Mouse (Mus musculus) embryonic facial prominence, embryonic 14.5 days (tissue): ENCODE results near the gene Tmem192. TPM values are rescaled to one million over a fixed set of nuclear protein-coding genes. Genes with fewer than 3 reads are reported as not detected.

Experiments
- ATAC-seq: fragments of 200-750 bp; cut with Nextera tagmentation; 2 replicates; pipeline ENCODE4 v1.8.0; 2017; ENCODE audit warnings: low read depth, moderate number of reproducible peaks, moderate TSS enrichment
- DNase-seq: peaks from one replicate; pipeline ENCODE4 v3.0.0-alpha.2; 2015; ENCODE audit warnings: low spot score
- H3K27ac ChIP-seq: fragments of 300-500 bp; sonication (generic); replicated peaks from 2 replicates; pipeline ENCODE4 v1.5.1; 2014; ENCODE audit warnings: low read depth, mild to moderate bottlenecking, low read length, moderate library complexity
- H3K27me3 ChIP-seq: fragments of 300-500 bp; sonication (generic); replicated peaks from 2 replicates; pipeline ENCODE4 v1.6.1; 2014; ENCODE audit warnings: low read length; ENCODE audit not compliant: control insufficient read depth, insufficient read depth
- H3K36me3 ChIP-seq: fragments of 300-500 bp; sonication (generic); 2 replicates; pipeline ENCODE4 v1.6.1; 2014; ENCODE audit warnings: low read length, mixed read lengths; ENCODE audit not compliant: control insufficient read depth, insufficient read depth
- H3K4me1 ChIP-seq: fragments of 300-500 bp; sonication (generic); 2 replicates; pipeline ENCODE4 v1.6.1; 2014; ENCODE audit warnings: antibody characterized with exemption, low read length; ENCODE audit not compliant: control insufficient read depth, insufficient read depth
- H3K4me2 ChIP-seq: fragments of 300-500 bp; sonication (generic); 2 replicates; pipeline ENCODE4 v1.6.1; 2014; ENCODE audit warnings: low read depth, mild to moderate bottlenecking, low read length, moderate library complexity, mixed read lengths
- H3K4me3 ChIP-seq: fragments of 300-500 bp; sonication (generic); 2 replicates; pipeline ENCODE4 v1.5.1; 2014; ENCODE audit warnings: low read depth, mild to moderate bottlenecking, low read length
- H3K9ac ChIP-seq: fragments of 300-500 bp; sonication (generic); 2 replicates; pipeline ENCODE4 v1.6.1; 2014; ENCODE audit warnings: low read depth, mild to moderate bottlenecking, low read length, moderate library complexity, mixed read lengths
- H3K9me3 ChIP-seq: fragments of 300-500 bp; sonication (generic); 2 replicates; pipeline ENCODE4 v1.6.1; 2016; ENCODE audit warnings: low read length; ENCODE audit not compliant: control insufficient read depth
- WGBS: fragments of 180-500 bp; shearing (Covaris S2); extraction: QIAGEN DNeasy Blood & Tissue Kit; methylation state at CpG from one replicate; pipeline ENCODE4 v1.1.7; 2014; 5-methylcytosine and 5-hydroxymethylcytosine counted together
- polyA plus RNA-seq: library from polyadenylated mRNA; unstranded; fragments of >200 nt; fragmentation: Nextera tagmentation; extraction: Ambion mirVana; gene quantifications from 2 replicates; pipeline ENCODE4 v1.2.1, GENCODE M21; 2014

The Tmem192 gene
- polyA plus RNA-seq, 1 experiment from 2014 or later = 23.2 TPM

DNA sequence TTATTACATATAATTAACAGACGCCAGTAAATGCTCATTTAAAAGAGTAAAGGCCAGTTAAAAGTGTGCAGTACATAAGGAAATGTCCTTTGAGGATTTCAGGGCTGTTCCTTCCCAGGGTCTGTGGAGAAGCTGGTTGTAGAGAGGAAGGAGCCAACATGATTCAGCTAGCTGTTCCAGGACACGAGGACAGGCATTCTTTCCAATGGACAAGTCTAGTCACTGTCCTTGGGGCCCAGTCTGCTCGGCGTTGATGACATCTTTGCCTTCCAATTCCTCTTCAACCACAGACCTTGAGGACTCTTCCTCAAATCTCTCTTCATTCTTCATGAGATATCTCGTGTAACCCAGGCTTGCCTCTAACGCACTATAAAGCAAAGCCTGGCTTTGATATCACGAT, 1.4 kb upstream of the Tmem192 start:
- WGBS = 77% methylated on average over 7 of the region's 7 CpGs
- DNase-seq (no peak), ATAC-seq (no peak)
- no peaks in the 10 kb centered on the region for H3K36me3 ChIP-seq
- H3K9ac ChIP-seq = no peak overlapping the region
- H3K4me1 ChIP-seq = no peaks in the 10 kb centered on the region
- no peaks in the 10 kb centered on the region for H3K9me3 ChIP-seq
- H3K4me3 ChIP-seq = no peak overlapping the region
- no peak overlapping the region for H3K4me2 ChIP-seq
- peaks cover 15% of the 10 kb centered on the region; the same call in 1 of the 2 replicates for H3K27me3 ChIP-seq
- H3K27ac ChIP-seq = no peak overlapping the region

GRCm38 (mm10) chr8:64946441-64946819, 555 bp upstream of the Tmem192 start:
- WGBS = 48% methylated on average over 8 of the region's 8 CpGs
- peaks cover 15% of the 10 kb centered on the region; the same call in 1 of the 2 replicates for H3K27me3 ChIP-seq
- no peak overlapping the region for H3K9ac ChIP-seq
- no peaks in the 10 kb centered on the region for H3K4me1 ChIP-seq
- H3K4me2 ChIP-seq = peak overlapping the region; percentile 63
- ATAC-seq = no peak
- no peak for DNase-seq
- H3K36me3 ChIP-seq = no peaks in the 10 kb centered on the region
- peak overlapping the region; percentile 88 for H3K4me3 ChIP-seq
- H3K9me3 ChIP-seq = no peaks in the 10 kb centered on the region
- H3K27ac ChIP-seq = no peak overlapping the region

- Histone ChIP-seq H3K4me2 (peak overlapping the region; percentile 63), H3K27me3 (0 out of 2 replicates have a peak, but pooled peaks cover 6% of the 10 kb centered on the region), H3K9ac (peak overlapping the region; percentile 77), H3K9me3 (no peaks in the 10 kb centered on the region), H3K27ac (peak overlapping the region; percentile 59), H3K36me3 (no peaks in the 10 kb centered on the region), H3K4me3 (peak overlapping the region; percentile 88), H3K4me1 (no peaks in the 10 kb centered on the region)
- 10% methylated on average over 10 of the region's 10 CpGs for WGBS
- DNase-seq (no peak), ATAC-seq (no peak)
These were observed 681 bp downstream of the Tmem192 start for GRCm38 (mm10) chr8:64947698-64948034.

DNA sequence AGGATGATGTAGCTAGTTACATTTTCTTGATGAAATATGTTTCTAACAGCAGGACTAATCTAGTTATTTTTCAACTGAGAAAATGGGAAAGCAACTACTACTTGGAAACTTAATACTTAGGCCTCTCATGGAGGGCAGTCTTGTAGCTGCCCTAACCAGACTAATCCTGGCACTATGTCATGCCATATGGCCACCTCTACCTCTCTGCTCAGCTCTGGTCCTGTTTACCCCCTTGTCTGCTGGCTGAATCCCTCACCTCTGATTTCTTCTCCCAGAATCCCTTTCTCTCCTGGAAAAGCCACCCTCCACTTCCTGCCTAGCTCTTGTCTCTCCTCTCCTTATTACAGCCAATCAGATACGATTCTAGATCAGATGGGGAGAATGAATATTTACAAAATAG, 1.4 kb downstream of the Tmem192 start:
- Histone ChIP-seq H3K4me1 (no peaks in the 10 kb centered on the region), H3K4me3 (no peak overlapping the region), H3K27ac (no peak overlapping the region), H3K27me3 (no peaks in the 10 kb centered on the region), H3K9ac (no peak overlapping the region), H3K4me2 (no peak overlapping the region), H3K9me3 (no peaks in the 10 kb centered on the region), H3K36me3 (no peaks in the 10 kb centered on the region)
- no peak for ATAC-seq
- WGBS = 84% methylated on average over 1 of the region's 1 CpGs
- no peak for DNase-seq

DNA sequence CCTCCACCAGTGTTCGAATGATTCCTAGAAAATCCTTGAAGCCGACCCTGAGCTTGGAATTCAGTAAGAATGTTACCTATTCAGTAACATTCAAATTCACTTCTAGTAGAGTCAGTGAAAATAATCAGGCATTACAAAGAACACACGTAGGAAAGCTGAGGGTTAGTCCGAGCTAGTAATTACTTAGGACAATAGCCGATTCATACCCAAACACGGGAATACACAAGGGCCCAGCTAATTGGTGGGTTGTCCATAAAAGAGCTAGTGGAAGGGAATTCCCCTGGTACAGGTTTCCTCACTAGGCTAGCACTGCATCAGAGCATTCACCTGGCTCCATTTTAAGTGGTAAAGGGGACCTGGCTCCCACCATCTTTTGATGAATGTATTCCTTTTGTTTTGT, 5.1 kb downstream of the Tmem192 start:
- ATAC-seq (no peak), DNase-seq (no peak)
- Histone ChIP-seq H3K9me3 (no peaks in the 10 kb centered on the region), H3K27ac (no peak overlapping the region), H3K4me2 (no peak overlapping the region), H3K9ac (no peak overlapping the region), H3K27me3 (no peaks in the 10 kb centered on the region), H3K4me1 (no peaks in the 10 kb centered on the region), H3K36me3 (no peaks in the 10 kb centered on the region), H3K4me3 (no peak overlapping the region)
- WGBS = 76% methylated on average over 6 of the region's 6 CpGs

GRCm38 (mm10) chr8:64959025-64959424, 12.0 kb downstream of the Tmem192 start:
- no peak for ATAC-seq
- H3K36me3 ChIP-seq = peaks cover 19% of the 10 kb centered on the region
- H3K27me3 ChIP-seq = no peaks in the 10 kb centered on the region
- no peaks in the 10 kb centered on the region for H3K9me3 ChIP-seq
- H3K27ac ChIP-seq = no peak overlapping the region
- WGBS = 82% methylated on average over 9 of the region's 9 CpGs
- H3K4me2 ChIP-seq = no peak overlapping the region
- no peak overlapping the region for H3K9ac ChIP-seq
- H3K4me1 ChIP-seq = no peaks in the 10 kb centered on the region
- no peak for DNase-seq
- H3K4me3 ChIP-seq = no peak overlapping the region

DNA sequence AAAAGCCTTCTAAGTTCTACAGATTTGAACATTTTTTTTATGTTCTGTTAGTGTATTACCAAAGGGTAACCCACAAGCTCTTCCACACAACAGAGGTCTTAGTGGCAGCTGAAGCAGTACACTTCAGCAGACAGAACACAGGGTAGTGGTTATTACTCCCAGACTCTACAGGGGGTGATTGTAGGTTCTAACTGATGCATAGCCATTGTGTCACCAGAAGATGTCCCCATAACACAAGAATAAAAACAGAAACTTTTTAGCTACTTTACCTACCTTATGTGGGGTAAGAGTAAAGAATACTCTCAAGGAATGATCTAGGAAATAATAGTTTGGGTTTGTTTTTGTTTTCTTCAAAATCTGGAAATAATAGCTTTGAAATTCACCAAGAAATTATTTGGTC, 15.9 kb downstream of the Tmem192 start:
- no peaks in the 10 kb centered on the region for H3K4me1 ChIP-seq
- DNase-seq (no peak), ATAC-seq (no peak)
- H3K4me3 ChIP-seq = no peak overlapping the region
- no peak overlapping the region for H3K27ac ChIP-seq
- H3K9me3 ChIP-seq = no peaks in the 10 kb centered on the region
- no peak overlapping the region for H3K4me2 ChIP-seq
- peaks cover 34% of the 10 kb centered on the region for H3K36me3 ChIP-seq
- H3K9ac ChIP-seq = no peak overlapping the region
- H3K27me3 ChIP-seq = no peaks in the 10 kb centered on the region

DNA sequence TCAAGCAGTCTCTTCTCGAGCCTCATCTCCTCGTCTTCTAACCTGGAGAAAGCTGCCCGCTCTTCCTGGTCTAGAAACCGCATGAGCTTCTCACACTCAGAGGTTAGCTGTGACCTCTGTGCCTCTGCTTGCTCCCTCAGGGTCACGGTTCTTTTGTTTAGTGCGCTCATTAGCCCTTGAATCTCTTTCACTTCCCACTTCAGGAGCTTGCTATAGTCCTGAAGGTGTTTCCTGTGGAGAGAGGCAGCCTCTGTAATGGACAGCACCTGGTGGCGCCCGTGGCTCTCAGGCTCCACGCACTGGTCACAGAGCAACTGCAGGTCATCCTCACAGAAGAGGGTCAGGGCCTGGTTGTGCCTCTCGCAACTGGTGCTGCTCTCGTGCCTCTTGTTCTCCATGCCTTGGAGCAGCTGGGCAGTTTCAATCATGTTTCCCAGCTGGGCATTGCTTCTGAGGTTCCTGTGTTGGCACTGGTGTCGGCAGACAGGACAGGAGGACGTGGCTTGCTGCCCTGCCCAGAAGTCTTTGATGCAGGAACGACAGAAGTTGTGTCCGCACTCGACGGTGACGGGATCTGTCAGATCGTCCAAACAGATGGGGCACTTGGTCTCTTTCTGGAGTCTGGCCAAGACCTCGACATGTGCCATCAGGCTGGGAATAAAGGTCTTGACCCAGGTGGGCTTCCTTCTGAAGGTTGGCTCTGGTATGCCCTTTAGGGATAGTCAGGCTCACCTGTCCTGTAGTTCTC, 36.3 kb downstream of the Tmem192 start:
- no peak overlapping the region for H3K27ac ChIP-seq
- 72% methylated on average over 20 of the region's 20 CpGs for WGBS
- H3K9me3 ChIP-seq = no peaks in the 10 kb centered on the region
- H3K4me3 ChIP-seq = no peak overlapping the region
- H3K4me2 ChIP-seq = no peak overlapping the region
- H3K9ac ChIP-seq = no peak overlapping the region
- H3K4me1 ChIP-seq = no peaks in the 10 kb centered on the region
- DNase-seq = no peak
- no peak for ATAC-seq
- no peaks in the 10 kb centered on the region for H3K36me3 ChIP-seq
- H3K27me3 ChIP-seq = no peaks in the 10 kb centered on the region

DNA sequence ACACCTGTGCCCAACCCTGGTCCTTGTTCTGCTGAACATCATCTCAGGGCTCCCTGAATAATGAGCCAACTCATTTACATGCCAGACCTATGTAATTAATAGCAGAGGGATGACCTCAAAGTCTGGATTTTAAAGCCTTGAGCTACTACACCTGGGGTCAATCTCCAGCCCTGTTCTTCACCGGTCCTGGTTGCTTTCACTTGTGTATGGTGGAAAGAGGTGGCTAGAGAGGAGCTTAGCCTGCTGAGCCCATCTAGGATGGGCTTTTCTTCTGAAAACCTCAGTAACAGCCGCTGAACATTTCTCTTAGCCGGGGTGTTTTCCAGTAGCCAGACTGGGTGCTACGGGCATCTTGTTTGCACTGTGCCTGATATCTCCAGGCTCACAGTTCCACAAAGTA, 40.7 kb downstream of the Tmem192 start, which contains the start of gene Trim75:
Gene Trim75, minus strand, starts transcription at position 101 of the 400 bp plus-strand sequence.
- Histone ChIP-seq H3K4me1 (no peaks in the 10 kb centered on the region), H3K36me3 (no peaks in the 10 kb centered on the region), H3K4me2 (no peak within 1 kb of the TSS), H3K9ac (no peak within 1 kb of the TSS), H3K27ac (no peak within 1 kb of the TSS), H3K9me3 (0 out of 2 replicates have a peak, but pooled peaks cover 7% of the 10 kb centered on the region), H3K4me3 (no peak within 1 kb of the TSS), H3K27me3 (no peaks in the 10 kb centered on the region)
- WGBS = 95% methylated on average over 4 of the region's 4 CpGs
- no peak for DNase-seq
- no peak for ATAC-seq
